Mouse (Mus musculus) CD8-positive naive resting alpha-beta T cell, adult 2 months (primary cell): ENCODE measurements around the gene Scg5.

Experiments
- DNase-seq, 2 experiments: peaks; one replicate each; pipeline ENCODE4 v3.0.0; 2022; ENCODE audit warnings: low read depth in 2 of 2, low spot score in 2 of 2

The Scg5 gene

GRCm38 (mm10) chr2:113828943-113829882, at the start of gene Scg5:
Gene Scg5 (minus strand): TSS chr2:113829121.
- peak; percentile 6 to 36 for DNase-seq

GRCm38 (mm10) chr2:113870115-113870514, 41.2 kb upstream of the Scg5 start:
- no peak for DNase-seq

- no peak for DNase-seq
Measured at GRCm38 (mm10) chr2:113868404-113868803, 39.5 kb upstream of the Scg5 start.

- peak in 1 of 2 experiments; percentile 32 for DNase-seq
Measured at GRCm38 (mm10) chr2:113866155-113866554, 37.2 kb upstream of the Scg5 start.

GRCm38 (mm10) chr2:113849141-113849540, 20.2 kb upstream of the Scg5 start:
- DNase-seq = no peak

- peak; percentile 89 to 91 for DNase-seq
Measured at GRCm38 (mm10) chr2:113848245-113849121, 19.6 kb upstream of the Scg5 start, which contains the start of gene Arhgap11a. Gene Arhgap11a (minus strand): TSS chr2:113848661.

- DNase-seq = no peak
Measured at GRCm38 (mm10) chr2:113847678-113848244, 18.8 kb upstream of the Scg5 start.

- DNase-seq = no peak
Measured at GRCm38 (mm10) chr2:113845081-113845480, 16.2 kb upstream of the Scg5 start.

- DNase-seq = no peak
Measured at GRCm38 (mm10) chr2:113841656-113842437, 12.9 kb upstream of the Scg5 start.

- no peak for DNase-seq
Measured at GRCm38 (mm10) chr2:113839488-113839887, 10.6 kb upstream of the Scg5 start.

- no peak for DNase-seq
Measured at GRCm38 (mm10) chr2:113835219-113835618, 6.3 kb upstream of the Scg5 start.

GRCm38 (mm10) chr2:113828086-113828942, 607 bp downstream of the Scg5 start:
- no peak for DNase-seq

GRCm38 (mm10) chr2:113823909-113824308, 5.0 kb downstream of the Scg5 start:
- peak; percentile 23 to 42 for DNase-seq

GRCm38 (mm10) chr2:113822367-113822766, 6.6 kb downstream of the Scg5 start:
- no peak for DNase-seq

- DNase-seq = no peak
Measured at GRCm38 (mm10) chr2:113821176-113821734, 7.7 kb downstream of the Scg5 start.

GRCm38 (mm10) chr2:113820117-113820516, 8.8 kb downstream of the Scg5 start:
- DNase-seq = no peak

- no peak for DNase-seq
Measured at GRCm38 (mm10) chr2:113817681-113818606, 11.0 kb downstream of the Scg5 start.

GRCm38 (mm10) chr2:113807640-113808039, 21.3 kb downstream of the Scg5 start:
- peak in 1 of 2 experiments; percentile 18 for DNase-seq
